8 mouse cellular contexts compared by ENCODE assay signal in the genomic region with DNA sequence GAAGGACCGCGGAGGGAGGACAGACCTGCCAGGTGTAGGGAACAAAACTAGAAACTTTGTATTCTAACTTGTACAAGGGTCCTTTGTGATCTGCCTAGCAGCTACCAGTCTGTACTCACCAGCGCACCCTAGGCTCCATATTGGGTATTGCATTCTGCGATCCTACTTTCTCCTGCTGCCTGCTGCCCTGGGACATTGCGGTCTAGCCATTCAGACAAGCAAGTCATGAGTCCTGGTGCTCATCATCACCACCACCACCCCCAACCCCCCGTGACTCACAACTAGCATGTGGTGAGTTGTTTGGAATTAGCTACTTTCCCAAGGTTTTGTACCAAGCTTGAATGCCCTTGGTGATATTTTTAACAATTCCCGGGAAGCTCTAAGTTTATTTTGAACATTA. TPM values are rescaled to one million over a fixed set of nuclear protein-coding genes. Genes with fewer than 3 reads are reported as not detected.
DNase-seq lines count a peak whose midpoint lies in the region; ATAC-seq and TF ChIP-seq lines count a peak whose summit lies in the region.

No protein-coding gene starts in this region.

- H3K9ac ChIP-seq in ES-E14 (ENCODE audit: insufficient read depth, low read depth, low read length, poor library complexity, severe bottlenecking): no peak overlapping the region
- H3K9ac ChIP-seq in limb, embryonic 14.5 days (ENCODE audit: low read depth, low read length, severe bottlenecking): no peak overlapping the region
- no peak overlapping the region for H3K9ac ChIP-seq in neural tube, embryonic 11.5 days (ENCODE audit: low read length)

- in situ Hi-C loops in ES-E14 (cut with MboI; ENCODE audit: low sequenced_read_pairs in 2 of 2, unreplicated experiment in 2 of 2): no loop called here

- no peak overlapping the region for H3K27ac ChIP-seq in ES-E14 (ENCODE audit: insufficient read depth, low read depth, low read length, poor library complexity, severe bottlenecking)
- H3K27ac ChIP-seq in limb, embryonic 14.5 days (replicated peaks; ENCODE audit: low read depth, low read length): no peak overlapping the region
- no peak overlapping the region for H3K27ac ChIP-seq in neural tube, embryonic 11.5 days (ENCODE audit: low read depth, low read length)
- H3K27ac ChIP-seq in thymus, adult 2 months (ENCODE audit: control insufficient read depth, insufficient read depth, low read length): no peak overlapping the region

- WGBS in limb, embryonic 14.5 days: 33% methylated on average over 7 of the region's 7 CpGs
- WGBS in neural tube, embryonic 11.5 days: 28% methylated on average over 7 of the region's 7 CpGs
- WGBS in thymus, adult 2 months: 29% methylated on average over 7 of the region's 7 CpGs

- no peaks in the 10 kb centered on the region for H3K9me3 ChIP-seq in ES-E14 (ENCODE audit: control insufficient read depth, insufficient read depth, low read depth, low read length)
- H3K9me3 ChIP-seq in limb, embryonic 14.5 days (ENCODE audit: control insufficient read depth, low read length): no peaks in the 10 kb centered on the region
- H3K9me3 ChIP-seq in neural tube, embryonic 11.5 days (ENCODE audit: control insufficient read depth, low read length): no peaks in the 10 kb centered on the region

- no peak for TF ChIP-seq POLR2A in limb, embryonic 14.5 days (IDR thresholded peaks at IDR 0.05; ENCODE audit: borderline replicate concordance, extremely low read depth, insufficient read depth, insufficient read length)
- TF ChIP-seq POLR2A in thymus, adult 2 months (IDR thresholded peaks at IDR 0.05; ENCODE audit: control insufficient read depth, extremely low read depth, insufficient read depth, low read length, poor library complexity): no peak

- H3K4me2 ChIP-seq in limb, embryonic 14.5 days (replicated peaks; ENCODE audit: low read depth, low read length, severe bottlenecking): no peak overlapping the region
- no peak overlapping the region for H3K4me2 ChIP-seq in neural tube, embryonic 11.5 days (ENCODE audit: low read depth)

- H3K4me1 ChIP-seq in ES-E14 (ENCODE audit: control insufficient read depth in 2 of 2, insufficient read depth in 2 of 2, low read length in 2 of 2, poor library complexity in 1 of 2): no peaks in the 10 kb centered on the region
- H3K4me1 ChIP-seq in limb, embryonic 14.5 days (ENCODE audit: control insufficient read depth, insufficient read depth, low read length): peaks cover 25% of the 10 kb centered on the region
- no peaks in the 10 kb centered on the region for H3K4me1 ChIP-seq in neural tube, embryonic 11.5 days (ENCODE audit: control insufficient read depth, insufficient read depth, low read length)
- H3K4me1 ChIP-seq in thymus, adult 2 months (replicated peaks; ENCODE audit: control insufficient read depth, insufficient read depth, low read length): no peaks in the 10 kb centered on the region

- DNase-seq in 3134 (ENCODE audit: extremely low read depth, insufficient read length, low spot score): peak; percentile 13
- DNase-seq in ES-E14 (ENCODE audit: low read depth, low spot score): peak; percentile 72
- DNase-seq in cerebellum, adult 11-12 months: peak; percentile 12
- peak; percentile 65 for DNase-seq in forelimb bud, embryonic 11.5 days (ENCODE audit: low read depth, low spot score)
- peak; percentile 78 for DNase-seq in limb, embryonic 14.5 days (ENCODE audit: low spot score)
- peak; percentile 75 for DNase-seq in neural tube, embryonic 11.5 days (ENCODE audit: low spot score)
- DNase-seq in thymus, adult 2 months: peak; percentile 82

- ATAC-seq in inflammation-experienced regulatory T-cells, adult 6 months: peak; percentile 67
- ATAC-seq in limb, embryonic 14.5 days (ENCODE audit: low FRiP score, low read depth): no peak
- ATAC-seq in neural tube, embryonic 11.5 days (ENCODE audit: insufficient read depth, low FRiP score, low TSS enrichment): peak; percentile 35; the same call in 1 of the 2 replicates

- no peaks in the 10 kb centered on the region for H3K27me3 ChIP-seq in limb, embryonic 14.5 days (ENCODE audit: control insufficient read depth, insufficient read depth, low read length)
- H3K27me3 ChIP-seq in neural tube, embryonic 11.5 days (ENCODE audit: control insufficient read depth, insufficient read depth, low read length): no peaks in the 10 kb centered on the region
- H3K27me3 ChIP-seq in thymus, adult 2 months (ENCODE audit: control insufficient read depth, insufficient read depth, low read length): no peaks in the 10 kb centered on the region

- no peaks in the 10 kb centered on the region for H3K36me3 ChIP-seq in ES-E14 (ENCODE audit: control insufficient read depth, insufficient read depth, low read length, poor library complexity, severe bottlenecking)
- no peaks in the 10 kb centered on the region for H3K36me3 ChIP-seq in limb, embryonic 14.5 days (ENCODE audit: control insufficient read depth, insufficient read depth, low read length)
- no peaks in the 10 kb centered on the region for H3K36me3 ChIP-seq in neural tube, embryonic 11.5 days (ENCODE audit: control insufficient read depth, insufficient read depth, low read length)
- H3K36me3 ChIP-seq in thymus, adult 2 months (ENCODE audit: control insufficient read depth, insufficient read depth, low read length): no peaks in the 10 kb centered on the region

- peak; percentile 31; the same call in 1 of the 2 replicates for TF ChIP-seq CTCF in thymus, adult 2 months (IDR thresholded peaks at IDR 0.05; ENCODE audit: borderline replicate concordance, control insufficient read depth, extremely low read depth, insufficient read depth, low read length, poor library complexity)

- H3K4me3 ChIP-seq in ES-E14 (ENCODE audit: insufficient read depth in 1 of 2, low read depth in 1 of 2, low read length in 2 of 2, poor library complexity in 1 of 2, severe bottlenecking in 1 of 2): no peak overlapping the region
- no peak overlapping the region for H3K4me3 ChIP-seq in limb, embryonic 14.5 days (replicated peaks; ENCODE audit: low read length)
- no peak overlapping the region for H3K4me3 ChIP-seq in neural tube, embryonic 11.5 days (ENCODE audit: low read depth, low read length)
- no peak overlapping the region for H3K4me3 ChIP-seq in thymus, adult 2 months (ENCODE audit: control insufficient read depth, insufficient read depth, low read length)

TF ChIP-seq in ES-E14, 5 proteins besides CTCF, POLR2A, EP300 and RAD21:
- TF ChIP-seq ZC3H11A (IDR thresholded peaks at IDR 0.05; ENCODE audit: borderline replicate concordance, low read depth, low read length) (no peak), ZNF384 (IDR thresholded peaks at IDR 0.05; ENCODE audit: low read depth, low read length) (no peak), CHD2 (IDR thresholded peaks at IDR 0.05; ENCODE audit: low read depth, low read length) (no peak), MAFK (IDR thresholded peaks at IDR 0.05; ENCODE audit: insufficient read depth, low read depth, low read length) (no peak), HCFC1 (IDR thresholded peaks at IDR 0.05; ENCODE audit: borderline replicate concordance, insufficient read depth, low read length) (no peak)

RNA-seq across cellular contexts. Expression of gene Hmcn1, which starts 17.8 kb away (rescaled TPM):
- total RNA-seq in ES-E14 (2012; rRNA removed): 0.85 and 1.5 TPM in 2 replicates
- under 1 TPM in 2 of 3 experiments, not detected in 1; 0.13 to 0.29 TPM for polyA plus RNA-seq in inflammation-experienced regulatory T-cells, adult 6 months (2017; shearing (Covaris generic))
- polyA plus RNA-seq in limb, embryonic 14.5 days (2012; rRNA removed): 73.5 and 80.4 TPM in 2 replicates
- polyA plus RNA-seq in limb, embryonic 14.5 days (2014; fragmentation: Nextera tagmentation; extraction: Ambion mirVana): 35.3 and 43.2 TPM in 2 replicates
- polyA plus RNA-seq in neural tube, embryonic 11.5 days (2014; fragmentation: Nextera tagmentation; extraction: Ambion mirVana): 8.9 and 12.3 TPM in 2 replicates
- polyA plus RNA-seq in thymus, adult 2 months (2012; rRNA removed): 0.34 and 0.92 TPM in 2 replicates

Comparison
In these comparisons a context has a peak if more than half of its experiments do, and no peak if none do; other contexts are left out.
1. DNase-seq: peak in every context shown above with its lines; median percentile 82 in thymus, adult 2 months; 78 in limb, embryonic 14.5 days; 75 in neural tube, embryonic 11.5 days; 72 in ES-E14; 65 in forelimb bud, embryonic 11.5 days; 13 in 3134; 12 in cerebellum, adult 11-12 months.